Mouse (Mus musculus) cerebellum, adult (tissue): ENCODE results near the gene Camk2b.

Experiments
- ATAC-seq: cut with Nextera tagmentation; 2 replicates; pipeline ENCODE4 v1.9.2; 2017; ENCODE audit warnings: mild to moderate bottlenecking, moderate library complexity, mixed read lengths; ENCODE audit not compliant: insufficient number of reproducible peaks, low FRiP score, low TSS enrichment

The Camk2b gene

DNA sequence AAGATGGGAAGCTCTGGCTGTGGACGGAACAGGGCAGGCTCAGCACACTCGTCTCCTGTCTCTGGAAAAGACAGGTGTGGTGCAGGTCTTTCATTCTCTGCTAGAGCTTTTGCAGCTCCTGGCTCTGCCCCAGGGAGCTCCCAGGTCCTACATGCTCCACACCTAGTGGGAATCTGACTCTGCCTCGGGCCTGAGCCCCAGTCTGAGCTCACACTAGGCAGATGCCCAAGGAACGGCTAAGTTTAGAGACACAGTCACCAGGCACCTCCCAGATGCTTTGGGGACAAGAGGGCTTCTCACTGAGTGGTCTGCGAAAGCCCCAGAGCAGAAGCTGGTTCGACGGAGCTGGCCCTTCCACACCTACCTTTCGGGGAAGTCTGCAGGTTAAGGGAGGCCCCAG lies 12.8 kb downstream of the Camk2b start:
- ATAC-seq, result no peak

DNA sequence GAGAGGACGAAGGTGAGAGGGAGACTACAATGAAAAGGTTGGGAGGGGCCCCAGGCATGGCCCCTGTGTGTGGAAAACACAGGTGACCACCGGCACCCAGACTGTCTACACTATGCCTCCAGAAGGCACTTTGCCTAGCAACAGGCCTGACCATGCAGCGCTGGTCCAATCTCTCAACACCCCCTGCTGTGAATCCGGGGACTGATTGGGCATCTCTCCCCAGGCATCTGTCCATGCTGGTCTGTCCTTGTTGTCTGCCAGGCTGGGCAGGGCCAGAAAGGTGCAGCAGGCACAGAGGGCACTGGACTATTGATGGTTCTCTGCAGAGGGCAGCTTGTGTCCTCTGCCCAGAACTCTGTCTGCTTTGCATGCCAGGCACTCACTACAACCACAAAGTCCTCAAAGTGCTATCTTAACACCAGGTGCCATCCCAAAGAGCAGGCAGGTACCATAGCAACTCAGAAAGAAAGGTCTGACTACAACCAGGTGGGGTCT lies 16.0 kb downstream of the Camk2b start:
- ATAC-seq, result peak; percentile 33; the same call in 1 of the 2 replicates

DNA sequence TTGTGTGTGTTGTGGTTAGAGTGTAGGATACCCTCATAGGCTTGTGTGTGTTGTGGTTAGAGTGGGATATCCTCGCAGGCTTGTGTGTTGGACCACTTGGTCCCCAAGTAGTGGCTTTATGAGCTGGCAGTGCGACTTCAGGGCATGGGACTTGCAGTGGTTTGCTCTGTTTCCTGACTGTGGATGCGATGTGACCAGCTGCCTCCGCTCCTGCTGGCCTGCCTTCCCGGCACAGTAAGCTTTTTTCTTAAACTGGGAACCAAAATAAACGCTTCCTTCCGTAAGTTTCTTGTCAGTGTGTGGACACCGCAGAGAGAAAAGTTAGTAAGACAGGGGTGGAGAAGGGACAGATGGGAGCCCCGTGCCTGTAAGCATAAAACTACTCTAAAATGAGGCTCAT lies 18.0 kb downstream of the Camk2b start:
- no peak for ATAC-seq

DNA sequence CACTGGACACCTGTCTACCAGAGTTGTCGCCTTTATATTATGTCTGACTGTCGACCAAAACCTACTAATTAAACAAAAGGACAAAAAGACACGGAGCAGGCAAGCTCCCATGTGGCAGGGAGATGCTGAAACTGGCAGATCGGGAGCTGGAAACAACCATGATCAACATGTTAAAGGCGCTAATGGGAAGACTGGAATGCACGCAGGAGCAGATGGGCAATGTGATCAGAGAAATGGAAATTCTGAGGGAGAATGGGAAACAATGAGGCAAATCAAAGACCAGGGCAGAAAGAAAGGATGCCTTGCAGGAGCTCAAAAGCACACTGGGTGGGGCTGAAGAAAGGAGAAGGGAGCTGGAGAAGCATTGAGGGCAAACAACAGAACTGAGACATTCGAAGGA lies 27.2 kb downstream of the Camk2b start:
- no peak for ATAC-seq

DNA sequence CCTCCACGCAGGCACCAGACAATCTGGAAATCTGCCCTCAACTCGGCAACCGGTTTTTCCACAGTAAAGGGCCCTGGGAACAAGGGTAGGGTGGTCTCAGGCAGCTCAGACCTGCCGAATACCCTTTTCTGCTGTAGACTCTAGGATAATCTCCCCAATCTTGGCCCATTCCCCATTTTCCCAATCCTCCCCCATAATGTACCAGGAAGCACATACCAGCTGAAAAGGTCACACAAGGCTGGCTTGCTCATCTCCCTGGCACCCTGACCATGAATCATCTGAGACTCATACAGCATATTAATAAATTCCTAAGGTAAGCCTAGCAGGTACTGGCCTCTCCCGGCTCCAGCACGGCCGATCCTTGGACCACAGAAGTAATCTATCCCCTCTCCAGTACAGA lies 28.5 kb downstream of the Camk2b start:
- no peak for ATAC-seq

DNA sequence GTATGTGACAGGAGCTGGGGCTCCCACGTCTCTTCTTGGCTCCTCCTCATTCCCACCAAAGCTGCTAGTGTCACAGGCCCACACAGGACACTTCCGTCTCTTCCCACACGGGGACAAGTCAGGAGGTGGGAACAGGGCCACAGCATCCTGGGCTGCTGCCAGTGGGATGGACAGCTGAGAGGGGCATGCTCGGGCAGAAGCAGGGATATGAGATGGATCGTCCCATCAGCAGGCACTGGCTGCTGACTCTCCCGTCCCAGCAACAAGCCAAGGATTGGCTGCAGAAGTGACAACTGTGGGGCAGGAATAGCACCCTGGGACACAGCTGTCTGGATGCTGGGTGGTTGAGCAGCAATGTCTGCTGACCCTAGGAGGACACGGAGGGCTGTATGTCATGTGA lies 29.0 kb downstream of the Camk2b start:
- 0 out of 2 replicates have a peak, but pooled peaks have one; percentile 33 for ATAC-seq

DNA sequence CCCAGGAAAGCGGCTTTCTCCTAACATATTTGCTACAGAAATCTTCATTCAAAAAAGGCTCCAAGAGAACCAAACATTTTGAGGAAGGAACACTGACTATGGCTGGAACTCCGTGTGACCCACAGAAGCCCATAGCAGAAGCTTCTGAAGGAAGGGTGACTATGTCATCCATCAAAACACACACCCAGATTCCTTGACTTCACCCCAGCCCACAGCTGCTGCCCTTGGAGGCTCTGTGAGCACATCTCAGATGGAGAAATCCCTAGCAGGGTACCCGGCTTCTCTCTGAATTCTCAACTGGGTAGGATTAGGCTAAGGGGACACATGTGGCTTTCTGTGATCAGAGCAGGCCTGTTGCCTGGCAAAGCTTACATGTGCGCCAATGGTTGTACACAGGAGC lies 29.7 kb downstream of the Camk2b start:
- ATAC-seq, result no peak

DNA sequence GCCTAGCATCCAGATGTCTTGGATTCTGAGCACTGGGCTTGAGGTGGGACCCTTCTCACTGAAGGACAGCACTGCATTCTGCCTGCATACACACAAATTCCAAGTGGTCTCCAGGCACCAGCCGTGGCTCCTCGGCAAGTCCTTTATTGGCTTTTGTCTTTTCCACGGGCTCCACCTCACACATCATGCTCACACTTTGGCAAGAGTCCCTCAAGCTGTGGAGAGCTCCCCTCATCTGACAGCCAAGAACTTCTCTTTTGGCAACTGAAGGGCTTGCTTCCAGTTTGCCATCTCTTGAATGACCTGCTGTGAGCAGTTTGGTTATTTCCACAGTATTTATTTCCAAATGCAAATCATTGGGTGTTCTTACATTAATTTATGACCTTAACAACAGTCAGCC lies 30.6 kb downstream of the Camk2b start:
- no peak for ATAC-seq

DNA sequence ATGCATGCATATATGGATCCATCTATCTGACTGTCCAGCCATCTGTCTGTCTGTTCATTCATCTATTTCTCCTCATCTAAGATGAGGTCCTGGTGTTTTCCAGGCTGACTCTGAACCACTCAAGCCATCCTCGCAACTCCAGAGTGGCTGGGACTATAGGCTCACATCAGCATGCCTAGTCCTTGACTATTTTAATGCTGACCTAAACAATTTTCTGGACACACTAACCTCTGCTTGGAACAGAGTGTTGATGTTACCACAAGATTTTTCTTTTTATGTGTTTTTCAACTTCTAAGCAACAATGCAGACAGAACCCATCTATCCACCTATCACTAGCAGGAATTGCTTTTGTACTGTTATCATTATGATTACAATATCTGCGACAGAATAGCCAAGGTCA lies 31.4 kb downstream of the Camk2b start:
- no peak for ATAC-seq

DNA sequence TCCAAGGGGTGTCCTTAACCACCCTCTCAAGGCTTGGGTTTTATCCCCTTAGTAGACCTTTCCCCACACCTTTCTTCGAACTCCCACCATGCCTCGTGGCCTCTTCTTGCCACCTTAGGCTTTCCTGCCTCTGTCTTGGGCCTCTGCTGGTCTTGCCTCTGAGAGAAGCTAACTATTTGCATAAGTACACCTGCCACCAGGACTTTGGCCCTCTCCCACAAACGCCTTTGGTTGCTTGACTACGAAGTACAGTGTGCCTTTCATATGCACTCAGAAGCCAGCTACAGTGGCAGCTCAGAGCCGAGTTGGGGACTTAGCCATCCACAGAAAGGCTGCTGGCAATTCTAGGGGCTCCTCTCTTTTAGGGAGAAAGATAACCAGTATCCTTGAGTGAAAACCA lies 32.4 kb downstream of the Camk2b start:
- no peak for ATAC-seq

DNA sequence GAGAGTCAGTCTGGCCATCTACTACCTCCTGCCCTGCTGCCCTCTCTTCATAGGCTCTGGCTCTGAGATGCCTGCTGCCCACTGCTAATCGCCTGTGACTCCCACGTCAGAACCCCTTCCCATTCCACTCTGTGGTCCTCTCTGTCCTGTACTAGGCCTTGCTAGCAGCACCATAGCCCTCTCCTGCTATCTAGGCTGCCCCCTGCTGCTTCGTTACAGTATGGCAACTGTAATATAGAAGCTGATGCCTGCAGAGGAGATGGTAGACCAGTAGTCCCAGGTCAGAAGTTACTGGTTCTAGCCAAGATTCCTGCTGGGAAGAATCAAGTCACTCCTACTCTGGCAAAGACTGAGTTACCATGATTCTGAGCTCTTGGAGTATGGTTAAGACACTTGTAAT lies 33.0 kb downstream of the Camk2b start:
- ATAC-seq, result no peak

DNA sequence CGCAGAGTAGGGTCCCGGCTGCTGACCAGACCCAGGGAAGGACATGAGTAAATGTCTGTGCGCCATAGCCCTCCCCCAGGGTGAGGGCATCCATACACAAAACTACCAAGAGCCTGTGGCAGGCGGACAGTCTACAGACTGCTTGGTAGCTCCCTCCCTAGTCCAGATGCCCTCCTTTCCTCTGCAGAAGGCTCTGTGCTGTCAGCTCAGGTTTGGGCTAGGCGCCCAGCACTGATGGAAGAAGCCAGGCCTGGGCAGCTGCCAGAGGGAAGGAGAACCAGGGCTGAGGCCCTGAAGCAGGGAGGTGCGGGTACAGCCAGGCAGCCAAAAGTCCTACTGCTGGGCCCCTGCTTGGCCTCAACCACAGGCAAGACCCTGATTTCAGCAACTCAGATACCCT lies 35.5 kb downstream of the Camk2b start:
- ATAC-seq, result peak; percentile 84

DNA sequence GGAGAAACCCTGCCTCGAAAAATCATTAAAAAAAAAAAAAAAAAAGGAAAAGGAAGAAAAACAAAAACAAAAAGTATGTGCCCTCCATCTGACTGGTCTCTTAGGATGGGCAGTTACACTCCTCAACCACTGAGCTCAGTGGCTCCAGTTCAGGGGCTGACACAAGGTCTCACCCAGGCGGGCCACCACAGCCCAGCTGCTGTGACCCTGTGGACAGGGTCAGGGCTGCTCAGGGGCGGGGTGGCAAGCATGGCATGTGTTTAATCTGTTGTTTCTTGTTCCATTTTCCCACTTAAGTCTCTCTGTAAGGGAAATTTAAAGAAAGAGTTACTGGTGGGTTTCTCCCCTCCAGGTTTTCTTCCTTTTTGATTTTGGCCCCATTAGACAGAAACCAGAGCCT lies 36.4 kb downstream of the Camk2b start:
- ATAC-seq, result no peak

DNA sequence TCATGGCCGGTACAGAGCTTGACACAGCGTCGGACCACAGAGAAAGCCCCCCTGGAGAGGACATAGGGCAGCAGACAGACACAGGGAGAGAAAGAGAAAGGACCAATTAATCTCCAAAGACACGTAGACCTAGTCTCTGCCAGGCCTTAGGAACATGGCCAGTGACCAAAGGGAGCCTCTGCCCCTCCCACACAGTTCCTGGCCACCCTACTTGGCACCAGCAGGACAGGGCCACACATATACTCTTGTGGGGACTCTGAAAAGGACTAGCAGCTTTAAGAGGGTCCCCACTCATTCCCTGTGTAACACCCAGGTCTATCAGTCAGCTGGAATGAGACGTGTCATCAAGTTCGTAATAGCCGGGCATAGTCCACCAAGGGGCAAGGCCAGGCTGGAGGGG lies 37.3 kb downstream of the Camk2b start:
- no peak for ATAC-seq

DNA sequence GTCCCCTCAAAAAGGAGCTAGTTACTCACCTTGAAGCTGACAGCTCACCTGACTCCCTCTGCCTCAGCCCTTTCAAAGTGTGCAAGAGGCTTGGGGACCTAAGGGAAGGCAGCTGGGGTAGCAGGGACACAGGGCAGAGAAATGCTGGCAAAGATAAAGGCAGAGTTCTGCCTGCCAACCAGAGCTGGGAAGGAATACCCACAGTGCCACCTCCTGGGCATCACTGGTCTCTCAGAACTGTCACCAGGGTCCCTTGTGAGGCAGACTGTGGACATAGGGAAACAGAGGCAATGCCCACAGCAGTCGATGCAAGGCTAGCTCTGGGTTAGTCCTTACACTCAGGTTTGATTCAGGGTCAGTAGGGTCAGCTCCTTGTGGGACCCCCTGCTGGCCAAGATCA lies 39.8 kb downstream of the Camk2b start:
- ATAC-seq, result no peak; the same call in 1 of the 2 replicates

DNA sequence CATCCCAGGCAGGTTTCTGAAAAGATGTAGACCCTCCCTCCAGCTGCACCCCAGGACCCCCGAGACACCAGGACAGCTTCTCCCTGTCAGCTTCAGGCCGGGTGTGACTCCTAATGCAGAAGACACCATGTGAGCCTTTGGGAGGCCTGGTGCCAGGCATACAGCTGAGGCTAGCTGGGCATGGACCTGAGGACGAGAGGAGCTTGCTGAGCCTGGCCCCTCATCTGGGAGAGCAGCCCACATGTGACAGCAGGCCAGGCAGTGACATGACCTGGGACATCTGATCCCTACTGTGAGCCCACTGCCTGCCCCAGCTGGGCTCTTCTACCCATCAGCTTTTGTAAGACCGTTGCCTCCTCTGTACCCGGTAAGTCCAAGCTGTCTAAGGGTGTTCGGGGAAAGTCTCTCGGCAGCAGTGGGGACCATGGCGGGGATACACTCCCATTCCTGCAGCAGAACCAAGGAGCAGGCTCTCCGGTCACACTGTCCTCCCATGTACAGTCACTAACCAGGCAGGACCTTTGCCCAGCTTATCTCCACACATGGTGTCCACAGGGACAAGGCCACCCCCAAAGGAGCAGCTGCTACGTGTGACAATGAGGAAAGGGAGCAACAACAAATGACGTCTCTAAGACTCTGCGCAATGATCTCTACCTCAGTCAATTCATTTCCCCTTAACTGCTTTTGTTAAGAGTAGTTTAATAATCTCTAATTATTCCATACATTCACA lies 41.1 kb downstream of the Camk2b start:
- ATAC-seq, result no peak

DNA sequence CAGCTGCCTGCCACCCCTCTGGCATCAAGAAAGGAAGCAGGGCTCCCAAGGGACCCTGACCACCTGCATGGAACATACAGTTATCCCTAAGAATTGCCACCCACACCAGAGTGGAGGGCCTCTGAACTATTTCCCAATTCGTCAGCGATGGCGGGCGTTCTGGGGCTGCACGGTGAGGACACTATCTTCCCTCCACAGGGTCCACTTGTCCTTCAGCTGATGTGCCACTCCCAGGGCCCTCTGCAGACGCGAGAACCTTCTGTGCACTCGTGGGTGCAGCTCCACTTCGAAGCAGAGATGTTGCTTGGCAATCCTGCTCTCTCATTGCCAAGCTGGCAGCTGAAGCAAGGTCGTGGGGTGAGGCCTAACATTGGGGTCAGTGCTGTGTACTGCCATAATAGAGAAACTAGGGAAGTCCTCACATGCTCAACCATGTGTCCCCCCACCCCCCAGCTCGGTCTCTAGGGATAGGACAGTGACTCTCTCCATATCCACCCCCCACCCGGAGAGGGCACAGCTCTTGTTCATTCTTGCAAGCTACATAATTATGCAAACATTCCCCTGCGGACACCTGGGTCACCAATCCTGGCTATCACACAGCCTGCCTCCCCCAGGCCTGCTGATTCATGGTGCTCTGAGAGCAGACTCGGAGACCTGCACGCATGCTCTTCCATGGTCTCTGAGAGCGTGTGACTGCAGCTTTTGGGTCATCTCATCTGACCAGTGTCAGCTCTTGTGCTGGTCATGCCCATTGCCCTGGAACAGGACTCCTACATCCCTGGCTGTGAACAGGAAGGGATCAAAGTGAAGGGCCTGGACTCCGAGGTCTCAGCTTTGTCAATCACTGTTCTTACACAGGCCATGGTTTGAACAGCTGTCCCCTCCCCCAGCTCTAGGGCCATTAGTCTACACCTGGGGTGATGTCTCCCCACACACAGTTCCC lies 45.0 kb downstream of the Camk2b start:
- no peak for ATAC-seq

DNA sequence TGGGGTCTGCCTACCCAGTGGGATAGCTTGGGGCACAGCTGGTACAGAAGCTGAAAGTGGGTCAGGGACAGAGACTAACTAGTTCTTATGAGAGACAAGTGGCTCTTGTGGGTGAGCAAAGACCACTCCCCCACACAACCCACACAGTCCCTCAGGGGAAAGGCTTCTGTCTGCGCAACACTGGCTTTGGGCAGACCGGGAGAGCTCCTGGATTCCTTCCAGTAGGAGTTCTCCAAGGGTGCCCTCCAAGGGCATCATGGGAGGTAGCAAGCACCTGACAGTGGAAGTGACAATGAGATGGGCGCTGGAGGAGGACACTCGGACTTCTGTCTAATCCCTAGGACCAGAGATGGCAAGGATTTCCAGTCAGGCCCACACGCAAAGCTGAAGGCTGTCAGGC lies 45.8 kb downstream of the Camk2b start:
- ATAC-seq, result no peak

DNA sequence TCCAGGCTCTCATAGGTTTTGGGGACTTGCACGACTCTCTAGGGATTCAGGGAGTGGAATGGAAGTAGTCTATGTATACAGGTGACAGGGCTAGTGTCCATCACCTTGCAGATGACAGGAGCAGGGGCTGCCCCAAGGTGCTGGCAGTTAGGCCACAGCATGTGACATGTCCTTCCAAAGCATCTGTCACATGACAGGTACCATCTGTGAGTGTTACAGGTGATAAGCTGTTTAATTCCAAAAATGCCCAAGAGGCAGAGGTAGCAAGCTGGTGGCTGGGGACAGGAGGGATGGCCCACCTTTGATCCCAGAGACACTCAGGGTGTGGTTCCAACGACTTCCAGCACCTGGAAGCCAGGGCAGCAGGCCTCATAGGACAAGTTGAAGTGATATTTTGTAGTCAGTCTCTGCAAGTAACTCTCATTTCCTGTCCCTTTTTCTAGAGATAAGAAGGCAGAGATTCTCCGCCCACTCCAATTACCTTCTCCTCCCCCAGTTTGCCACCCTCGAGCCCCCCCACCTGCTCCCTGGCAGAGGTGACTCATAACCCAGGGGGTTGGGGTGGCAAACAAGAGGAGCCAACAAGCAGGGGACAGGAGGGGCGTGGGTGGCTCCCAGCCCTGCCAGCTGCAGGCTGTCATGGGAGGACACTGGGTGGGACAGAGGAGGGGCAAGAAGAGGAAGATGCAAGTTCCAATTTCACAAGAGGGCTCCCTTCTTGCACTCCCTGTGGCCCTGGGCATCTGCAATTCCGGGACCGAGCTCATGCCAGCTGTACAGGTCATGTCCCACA lies 47.7 kb downstream of the Camk2b start:
- ATAC-seq, result no peak

DNA sequence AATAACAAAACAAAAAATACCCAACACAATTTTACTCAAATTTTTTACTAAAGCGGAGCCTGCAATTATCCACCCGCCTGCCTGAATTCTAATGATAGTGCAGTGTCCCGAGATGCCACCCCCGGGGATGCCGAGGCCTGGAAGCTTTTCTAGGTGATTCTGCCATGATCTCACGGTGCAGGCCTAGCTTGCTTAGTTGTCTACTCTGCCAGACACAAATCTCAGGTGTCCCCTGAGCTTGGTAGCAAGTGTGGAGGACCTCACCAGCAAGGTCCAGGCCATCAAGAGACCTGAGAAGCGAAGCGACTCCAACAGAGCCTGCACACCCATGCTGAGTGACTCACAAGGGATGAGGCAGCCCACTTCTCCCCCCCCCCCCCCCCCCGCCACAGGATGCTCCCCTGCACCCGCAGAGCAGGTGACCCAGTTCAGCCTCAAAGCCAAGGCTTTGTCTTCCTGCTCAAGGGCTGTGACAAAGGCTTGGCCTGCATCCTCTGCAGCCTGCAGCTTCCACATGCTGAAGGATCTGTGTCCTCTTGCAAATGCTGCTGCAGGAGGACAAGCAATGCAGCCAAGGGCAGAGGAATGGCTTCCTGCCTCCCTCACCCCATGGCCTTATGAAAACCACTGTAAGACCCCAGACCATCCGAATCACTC lies 48.5 kb downstream of the Camk2b start:
- ATAC-seq, result no peak
